Mouse (Mus musculus): ENCODE measurements around the gene Adrm1.

Gene Adrm1

GRCm38 (mm10) chr2:180218241-180218640 lies 47.0 kb downstream of the Adrm1 start:
- in situ Hi-C loops (cut with MboI): no loop called here

GRCm38 (mm10) chr2:180218677-180219076 lies 47.4 kb downstream of the Adrm1 start:
- in situ Hi-C loops (cut with MboI): no loop called here

GRCm38 (mm10) chr2:180219145-180219943 lies 48.1 kb downstream of the Adrm1 start:
- in situ Hi-C loops (cut with MboI): no loop called here

- in situ Hi-C loops (cut with MboI): no loop called here
These were observed 48.9 kb downstream of the Adrm1 start for GRCm38 (mm10) chr2:180220165-180220564.

- in situ Hi-C loops (cut with MboI): no loop called here
These were observed 49.8 kb downstream of the Adrm1 start for GRCm38 (mm10) chr2:180221051-180221450.

GRCm38 (mm10) chr2:180222250-180222649 lies 51.0 kb downstream of the Adrm1 start:
- in situ Hi-C loops (cut with MboI): no loop called here

GRCm38 (mm10) chr2:180224647-180225043 lies 53.4 kb downstream of the Adrm1 start:
- in situ Hi-C loops (cut with MboI): no loop called here

- in situ Hi-C loops (cut with MboI): no loop called here
These were observed 53.9 kb downstream of the Adrm1 start for GRCm38 (mm10) chr2:180225044-180225761.

Data from mature B cell (primary cell).